Mouse (Mus musculus): Measurements from ENCODE around the gene Pkdrej.

Pkdrej gene

GRCm38 (mm10) chr15:85766677-85767076 is 54.9 kb downstream of the Pkdrej start:
- DNase-seq: no peak

- no peak for DNase-seq
These were observed 56.5 kb downstream of the Pkdrej start for GRCm38 (mm10) chr15:85765022-85765421.
